Mouse (Mus musculus) CH12.LX (cell line): ENCODE results near the gene Exph5.

Source experiments
- CHD2 ChIP-seq: IDR thresholded peaks from 2 replicates; pipeline ENCODE4 v1.6.1; 2011; ENCODE audit warnings: low read length, improper control_type of control experiment
- MAX ChIP-seq: IDR thresholded peaks from 2 replicates; pipeline ENCODE4 v1.6.1; 2011; ENCODE audit warnings: low read length, improper control_type of control experiment
- POLR2A ChIP-seq: IDR thresholded peaks from 2 replicates; pipeline ENCODE4 v1.6.1; 2011; ENCODE audit warnings: low read depth, mild to moderate bottlenecking, improper control_type of control experiment, low read length
- RCOR1 ChIP-seq: conservative IDR thresholded peaks from 2 replicates; pipeline ENCODE4 v1.6.1; 2012; ENCODE audit warnings: low read depth, mild to moderate bottlenecking, inconsistent platforms, low read length, improper control_type of control experiment
- ZC3H11A ChIP-seq: IDR thresholded peaks from 2 replicates; pipeline ENCODE4 v1.6.1; 2012; ENCODE audit warnings: low read depth, mild to moderate bottlenecking, inconsistent platforms, low read length, improper control_type of control experiment

DNA sequence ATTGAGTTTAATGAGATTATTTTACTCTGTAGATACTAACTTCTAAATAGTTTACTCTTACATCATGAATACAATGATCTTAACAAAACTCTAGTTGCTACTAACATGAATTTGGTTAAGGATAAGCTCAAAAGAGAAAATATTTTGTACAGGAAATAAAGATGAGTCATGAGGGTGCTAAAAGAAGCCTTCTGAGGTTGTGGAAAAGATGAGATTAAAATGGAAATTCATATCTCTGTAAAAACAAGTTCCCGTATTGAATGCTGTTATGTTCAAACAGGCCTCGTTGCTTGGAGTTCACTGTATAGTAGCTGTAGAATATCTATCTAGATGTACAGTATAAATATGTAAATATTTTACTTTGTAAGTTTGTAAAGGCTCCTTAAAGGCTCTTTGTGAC lies 79.1 kb downstream of the Exph5 start:
- TF ChIP-seq CHD2 (no peak), POLR2A (no peak), ZC3H11A (no peak), RCOR1 (no peak), MAX (no peak)
